ENCODE assay signal across 8 mouse cellular contexts in genomic region chr8:108755400-108756325, GRCm38 (mm10).
DNase-seq lines count a peak whose midpoint lies in the region; ATAC-seq and TF ChIP-seq lines count a peak whose summit lies in the region.

No protein-coding gene starts in this region.

- no peaks in the 10 kb centered on the region for H3K9me3 ChIP-seq in embryonic facial prominence, embryonic 12.5 days
- H3K9me3 ChIP-seq in intestine, postnatal 0 days (ENCODE audit: control insufficient read depth), result no peaks in the 10 kb centered on the region

- WGBS in embryonic facial prominence, embryonic 12.5 days, result 39% methylated on average over 19 of the region's 19 CpGs
- 55% methylated on average over 19 of the region's 19 CpGs for WGBS in intestine, postnatal 0 days

- peaks cover 39% of the 10 kb centered on the region for H3K4me1 ChIP-seq in embryonic facial prominence, embryonic 12.5 days
- no peaks in the 10 kb centered on the region; the same call in 1 of the 2 replicates for H3K4me1 ChIP-seq in intestine, postnatal 0 days (replicated peaks; ENCODE audit: control insufficient read depth, insufficient read depth, low read length)

- H3K4me2 ChIP-seq in embryonic facial prominence, embryonic 12.5 days (replicated peaks), result no peak overlapping the region
- peak overlapping the region; percentile 3; the same call in 1 of the 2 replicates for H3K4me2 ChIP-seq in intestine, postnatal 0 days (replicated peaks; ENCODE audit: low read depth)

- intact Hi-C loops in left cerebral cortex, postnatal 14 days (cut with DNase I), result no loop called here
- intact Hi-C loops in left cerebral cortex, adult 2 months (cut with DNase I), result no loop called here

- peak overlapping the region; percentile 69 for H3K27ac ChIP-seq in embryonic facial prominence, embryonic 12.5 days
- H3K27ac ChIP-seq in intestine, postnatal 0 days (ENCODE audit: low read depth, low read length), result no peak overlapping the region
- H3K27ac ChIP-seq in left cerebral cortex, adult 2 months, result no peak overlapping the region

- no peak overlapping the region for H3K4me3 ChIP-seq in C2C12 (ENCODE audit: insufficient read depth, poor library complexity, severe bottlenecking)
- no peak overlapping the region for H3K4me3 ChIP-seq in embryonic facial prominence, embryonic 12.5 days
- H3K4me3 ChIP-seq in intestine, postnatal 0 days (ENCODE audit: low read depth, low read length), result no peak overlapping the region
- H3K4me3 ChIP-seq in left cerebral cortex, adult 2 months, result no peak overlapping the region

- H3K79me2 ChIP-seq in C2C12 (ENCODE audit: control insufficient read depth, insufficient read depth), result peaks cover 96% of the 10 kb centered on the region

- no peak for ATAC-seq in embryonic facial prominence, embryonic 12.5 days (ENCODE audit: insufficient number of reproducible peaks, insufficient read depth, low FRiP score, low TSS enrichment)
- peak; percentile 67 for ATAC-seq in intestine, postnatal 0 days

- H3K27me3 ChIP-seq in C2C12 (ENCODE audit: control insufficient read depth, insufficient read depth, insufficient read length), result no peaks in the 10 kb centered on the region
- H3K27me3 ChIP-seq in embryonic facial prominence, embryonic 12.5 days, result no peaks in the 10 kb centered on the region
- no peaks in the 10 kb centered on the region for H3K27me3 ChIP-seq in intestine, postnatal 0 days (replicated peaks; ENCODE audit: control insufficient read depth, insufficient read depth, low read length)

- no peak for TF ChIP-seq CTCF in C2C12 (IDR thresholded peaks at IDR 0.05; ENCODE audit: control insufficient read depth, insufficient read depth, insufficient read length)
- no peak for TF ChIP-seq CTCF in intestine, postnatal 0 days (IDR thresholded peaks at IDR 0.05; ENCODE audit: low read depth)
- TF ChIP-seq CTCF in left cerebral cortex, adult 2 months (IDR thresholded peaks at IDR 0.05), result no peak

- DNase-seq in gastrocnemius, adult 18-20 months (ENCODE audit: low spot score), result peak; percentile 50
- no peak for DNase-seq in gastrocnemius, postnatal 4 days (ENCODE audit: low spot score in 2 of 2)
- no peak for DNase-seq in ovary, postnatal 10 days (ENCODE audit: low spot score)
- DNase-seq in left cerebral cortex, postnatal 14 days (ENCODE audit: low spot score in 2 of 2), result no peak
- no peak for DNase-seq in left cerebral cortex, adult 2 months (ENCODE audit: extremely low spot score in 1 of 2, low spot score in 2 of 2)

- H3K36me3 ChIP-seq in C2C12 (ENCODE audit: control insufficient read depth, insufficient read depth), result peaks cover 7% of the 10 kb centered on the region
- no peaks in the 10 kb centered on the region for H3K36me3 ChIP-seq in embryonic facial prominence, embryonic 12.5 days
- no peaks in the 10 kb centered on the region for H3K36me3 ChIP-seq in intestine, postnatal 0 days (ENCODE audit: control insufficient read depth, insufficient read depth)

- H3K9ac ChIP-seq in embryonic facial prominence, embryonic 12.5 days, result no peak overlapping the region
- no peak overlapping the region for H3K9ac ChIP-seq in intestine, postnatal 0 days (ENCODE audit: low read depth, low read length)

- H3ac ChIP-seq in C2C12 (ENCODE audit: control insufficient read depth, insufficient read length, low read depth), result no peak overlapping the region

- H3K79me3 ChIP-seq in C2C12 (ENCODE audit: low read depth), result peaks cover 79% of the 10 kb centered on the region

TF ChIP-seq in C2C12, 6 proteins besides CTCF, POLR2A, EP300 and RAD21:
- no peak for TF ChIP-seq USF1 (IDR thresholded peaks at IDR 0.05; ENCODE audit: low read depth)
- TF ChIP-seq FOSL1 (IDR thresholded peaks at IDR 0.05; ENCODE audit: insufficient read depth, low read length, poor library complexity, severe bottlenecking), result no peak
- TF ChIP-seq MYOG (IDR thresholded peaks at IDR 0.05; ENCODE audit: control insufficient read depth, extremely low read depth, insufficient read length), result no peak
- peak; percentile 53 for TF ChIP-seq MYOD1 (IDR thresholded peaks at IDR 0.05; ENCODE audit: control insufficient read depth, insufficient read length, low read depth)
- peak; percentile 2 for TF ChIP-seq MAX (IDR thresholded peaks at IDR 0.05)
- no peak for TF ChIP-seq CEBPB (IDR thresholded peaks at IDR 0.05; ENCODE audit: low read depth)
